Mouse (Mus musculus): ENCODE results near the gene Egfem1. TPM values are rescaled to one million over a fixed set of nuclear protein-coding genes. Genes with fewer than 3 reads are reported as not detected.

Egfem1 gene
- total RNA-seq (2021): not detected
- long read RNA-seq, experiment 1: 0 reads
- long read RNA-seq, experiment 2: 0 reads

DNA sequence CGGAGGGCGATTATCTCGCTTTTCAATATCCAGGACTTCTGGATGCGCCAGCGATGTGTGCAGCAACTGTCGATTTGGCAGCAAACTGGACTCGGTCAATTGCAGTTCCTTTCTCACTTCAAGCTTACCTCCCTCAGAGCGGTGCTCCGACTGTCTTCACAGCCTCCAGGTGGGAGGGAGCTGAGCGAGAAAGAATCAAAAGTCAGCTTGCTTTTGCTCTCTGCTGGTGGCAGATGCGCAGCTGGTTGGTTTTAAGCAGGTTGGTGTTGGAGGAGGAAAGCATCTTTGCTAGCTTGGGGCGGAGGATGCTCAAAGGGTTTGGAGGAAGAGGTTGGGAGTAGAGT is at the start of gene Egfem1:
Gene Egfem1, plus strand, starts transcription at position 72 of the 344 bp plus-strand sequence.
- DNase-seq: no peak

DNA sequence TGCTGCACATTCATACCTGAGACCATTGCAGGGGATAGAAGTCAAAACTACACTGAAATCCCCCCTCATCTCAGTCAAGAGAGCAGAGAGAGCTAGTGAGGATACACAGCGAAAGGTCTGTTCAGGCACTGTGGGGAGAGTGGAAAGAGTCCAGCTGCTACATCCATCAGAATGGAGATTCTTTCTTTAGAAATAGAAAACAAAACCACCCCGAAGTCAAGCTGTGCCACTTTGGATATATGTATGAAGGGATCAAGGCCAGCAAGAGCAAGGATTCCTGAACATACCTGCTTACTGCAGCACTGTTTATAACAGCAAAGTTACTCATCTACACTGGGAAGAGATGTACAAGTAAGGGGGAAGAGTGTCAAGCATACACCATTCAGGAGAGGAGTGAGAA is 48.7 kb upstream of the Egfem1 start:
- no peak for DNase-seq

DNA sequence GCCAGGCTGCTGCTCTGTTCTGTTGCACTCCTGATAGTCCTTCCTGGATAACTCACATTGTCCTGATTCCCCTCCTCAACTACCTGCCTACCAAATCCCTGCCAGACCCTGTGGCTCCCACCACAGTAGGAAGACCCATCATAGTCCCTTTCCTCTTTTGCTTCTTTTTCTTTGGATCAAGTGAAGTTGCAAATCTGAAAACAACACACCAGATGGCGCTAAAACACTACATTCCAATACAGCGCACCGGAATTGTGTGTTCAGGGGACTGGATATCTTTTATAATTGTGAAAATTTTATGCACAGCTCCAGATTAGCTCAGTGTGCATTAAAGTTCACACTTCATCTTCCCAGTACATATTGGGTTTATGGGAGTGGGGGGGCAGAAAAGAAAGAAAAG is 45.7 kb upstream of the Egfem1 start:
- DNase-seq: peak; percentile 2 to 27

DNA sequence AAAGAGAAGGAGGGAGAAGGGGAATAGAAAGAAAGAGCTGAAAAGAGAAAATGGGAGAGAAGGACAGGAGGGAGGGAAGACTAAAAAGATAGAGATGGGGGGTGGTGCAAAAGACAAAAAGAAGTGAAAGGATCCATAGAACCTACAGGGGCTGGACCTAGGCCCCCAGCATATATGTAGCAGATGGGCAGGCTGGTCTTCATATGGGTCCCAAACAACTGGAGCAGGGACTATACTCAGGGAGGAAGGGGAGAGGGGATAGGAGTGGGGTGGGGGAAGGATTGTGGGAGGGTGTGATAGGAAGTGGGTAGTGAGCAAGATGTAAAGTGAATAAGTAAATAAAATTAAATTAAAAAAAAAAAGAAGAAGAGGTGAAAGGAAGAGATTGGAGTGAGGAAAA is 45.2 kb upstream of the Egfem1 start:
- DNase-seq: no peak

DNA sequence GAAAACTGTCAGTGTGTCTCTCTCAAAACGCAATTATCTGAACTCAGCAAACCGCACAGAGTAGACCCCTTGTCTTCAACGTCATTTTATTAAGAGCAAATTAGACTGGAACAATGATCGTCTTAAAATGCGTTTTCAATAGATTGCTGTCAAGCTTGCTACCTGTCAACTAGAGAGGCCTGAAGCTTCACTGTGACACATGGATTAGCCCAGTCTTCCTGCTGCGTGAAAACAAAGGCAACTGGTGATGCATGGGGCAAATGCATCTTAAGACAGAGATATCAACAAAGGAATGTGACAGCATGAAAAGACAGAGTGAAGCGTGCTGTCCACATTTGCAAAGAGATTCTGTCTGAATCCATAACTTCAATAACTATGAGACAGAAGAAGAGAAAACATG is 41.8 kb upstream of the Egfem1 start:
- DNase-seq: no peak

DNA sequence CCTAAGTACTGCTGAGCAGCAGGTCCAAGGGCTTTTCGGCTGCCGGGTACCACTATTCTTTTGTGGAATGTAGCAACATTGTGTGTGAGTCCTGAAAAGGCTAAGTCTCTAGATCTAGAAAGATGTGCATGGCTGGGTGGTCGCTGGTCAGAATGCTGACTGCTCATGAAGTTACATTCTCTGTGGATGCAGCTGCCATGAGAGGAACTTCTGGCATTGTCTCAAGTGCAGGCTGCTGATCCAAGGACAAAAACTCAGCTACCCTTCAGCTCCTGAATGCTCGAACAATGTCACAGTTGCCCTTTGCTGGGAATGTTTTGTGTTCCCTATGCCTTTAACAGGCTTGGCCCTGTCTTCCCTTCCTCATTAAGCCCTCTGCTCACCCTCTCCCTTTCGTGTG is 35.5 kb upstream of the Egfem1 start:
- no peak for DNase-seq

DNA sequence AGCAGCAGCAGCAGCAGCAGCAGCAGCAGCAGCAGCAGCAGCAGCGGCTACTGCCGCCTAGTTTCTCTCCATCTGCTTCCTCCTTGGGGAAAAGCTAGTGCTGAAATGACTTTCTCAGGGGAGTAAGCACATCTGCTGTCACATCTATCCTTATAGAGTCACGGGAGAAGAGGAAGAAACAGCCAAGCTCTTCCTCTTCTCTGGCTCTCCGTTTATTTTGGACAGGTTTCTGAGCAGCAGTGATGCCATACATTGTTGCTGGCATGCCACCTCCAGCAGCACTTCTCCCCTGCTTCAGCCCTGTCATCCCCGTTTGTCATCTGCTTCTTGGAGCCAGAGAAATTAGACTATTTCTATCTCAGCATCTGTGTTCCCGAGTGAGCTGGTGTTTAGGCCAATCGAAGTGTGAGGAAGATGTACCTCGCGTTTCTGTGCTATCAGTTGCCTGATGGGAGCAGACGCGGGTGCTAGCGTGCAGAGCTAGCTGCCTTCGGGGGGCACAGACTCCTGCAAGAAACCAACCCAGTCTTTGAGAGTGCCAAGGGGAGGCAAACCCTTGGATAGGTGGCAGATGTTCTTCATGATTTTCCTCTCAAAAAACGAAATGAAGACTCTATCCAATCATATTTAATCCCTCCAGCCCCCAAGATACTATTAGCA is 34.4 kb upstream of the Egfem1 start:
- DNase-seq: no peak

DNA sequence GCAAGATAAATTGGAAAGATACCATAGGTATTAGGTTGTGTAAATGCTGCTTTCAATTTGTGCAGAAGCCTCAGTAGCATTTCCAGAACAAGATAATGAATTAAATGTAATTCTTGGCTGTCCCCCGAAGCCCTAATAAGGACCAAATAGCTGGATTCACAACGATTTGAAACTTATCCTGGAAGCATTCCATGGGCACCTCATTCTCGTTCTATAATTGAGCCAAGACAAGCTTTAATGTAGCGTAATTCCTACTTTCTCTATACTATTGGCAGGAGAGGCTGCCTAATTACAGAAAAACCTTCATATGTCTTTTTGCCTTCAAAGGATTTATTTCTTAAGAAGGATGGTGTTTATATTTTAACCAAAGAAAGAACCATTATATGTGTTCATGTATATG is 18.7 kb upstream of the Egfem1 start:
- no peak for DNase-seq

DNA sequence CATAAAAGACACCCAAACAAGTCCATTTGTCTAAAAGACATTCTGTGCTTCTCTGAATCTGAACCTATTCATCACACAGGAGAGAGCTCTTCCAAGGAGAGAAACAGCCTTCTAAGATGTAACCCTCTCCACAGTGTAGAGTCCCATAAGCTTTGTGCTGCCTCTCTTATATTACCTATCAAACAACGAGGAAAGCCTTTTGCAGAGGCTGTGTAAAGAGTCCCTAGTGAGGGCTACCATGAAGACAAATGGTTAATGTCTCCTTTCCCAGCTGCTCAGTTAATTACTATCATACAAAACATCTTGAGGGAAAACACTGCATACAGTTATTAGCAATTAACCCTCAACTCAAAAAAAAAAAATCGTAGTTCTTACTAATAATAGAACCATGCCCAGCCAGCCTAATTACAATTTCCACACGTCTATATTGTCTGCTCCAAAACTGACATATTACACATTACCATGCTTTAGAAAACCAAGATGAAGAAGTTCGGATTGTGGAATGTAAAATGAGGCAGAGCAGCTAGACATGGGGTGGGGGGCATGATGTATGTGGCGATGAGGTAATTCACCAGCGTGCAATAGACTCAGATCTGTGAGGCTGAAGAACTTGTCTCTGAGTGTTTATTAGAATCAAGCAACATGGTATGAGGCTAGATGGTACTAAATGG is 13.3 kb upstream of the Egfem1 start:
- DNase-seq: no peak

DNA sequence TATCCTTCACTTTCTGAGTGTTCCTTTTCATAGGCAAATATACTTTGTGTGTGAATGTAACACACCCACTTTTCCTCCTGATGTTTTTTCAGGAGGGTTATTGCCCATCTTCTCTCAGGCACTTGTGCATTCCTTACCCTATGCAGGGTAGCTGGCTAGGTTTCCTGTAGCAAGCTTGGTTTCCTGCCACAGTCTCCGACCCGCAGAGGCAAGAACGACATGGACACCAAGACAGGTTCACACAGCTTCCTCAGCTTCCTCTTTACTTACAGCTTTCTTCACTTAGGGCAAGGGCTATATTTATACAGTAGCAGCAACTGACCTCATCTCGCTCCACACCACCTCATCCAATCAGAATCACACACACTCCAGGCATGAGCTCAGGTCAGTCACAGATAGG is 10.5 kb upstream of the Egfem1 start:
- no peak for DNase-seq

DNA sequence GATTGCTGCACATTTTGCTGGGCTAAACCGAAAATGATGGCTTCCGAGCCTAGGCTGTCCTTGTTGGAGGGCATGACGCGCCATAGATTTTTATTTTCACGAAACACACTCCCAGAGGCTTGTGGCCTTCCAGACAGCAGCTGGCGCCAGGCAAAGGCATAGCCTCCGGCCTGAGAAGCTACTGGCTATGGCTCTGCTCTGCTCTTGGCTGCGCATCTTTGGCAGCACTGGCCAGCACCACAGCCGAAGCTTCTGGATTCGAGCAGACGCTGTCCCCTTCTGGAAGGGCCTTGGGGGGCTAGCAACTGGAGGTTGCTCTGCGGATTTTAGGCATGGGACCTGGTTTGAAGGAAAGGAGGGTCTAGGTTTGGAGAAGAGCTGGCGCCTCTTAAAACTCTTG is 306 bp upstream of the Egfem1 start:
- DNase-seq: no peak

DNA sequence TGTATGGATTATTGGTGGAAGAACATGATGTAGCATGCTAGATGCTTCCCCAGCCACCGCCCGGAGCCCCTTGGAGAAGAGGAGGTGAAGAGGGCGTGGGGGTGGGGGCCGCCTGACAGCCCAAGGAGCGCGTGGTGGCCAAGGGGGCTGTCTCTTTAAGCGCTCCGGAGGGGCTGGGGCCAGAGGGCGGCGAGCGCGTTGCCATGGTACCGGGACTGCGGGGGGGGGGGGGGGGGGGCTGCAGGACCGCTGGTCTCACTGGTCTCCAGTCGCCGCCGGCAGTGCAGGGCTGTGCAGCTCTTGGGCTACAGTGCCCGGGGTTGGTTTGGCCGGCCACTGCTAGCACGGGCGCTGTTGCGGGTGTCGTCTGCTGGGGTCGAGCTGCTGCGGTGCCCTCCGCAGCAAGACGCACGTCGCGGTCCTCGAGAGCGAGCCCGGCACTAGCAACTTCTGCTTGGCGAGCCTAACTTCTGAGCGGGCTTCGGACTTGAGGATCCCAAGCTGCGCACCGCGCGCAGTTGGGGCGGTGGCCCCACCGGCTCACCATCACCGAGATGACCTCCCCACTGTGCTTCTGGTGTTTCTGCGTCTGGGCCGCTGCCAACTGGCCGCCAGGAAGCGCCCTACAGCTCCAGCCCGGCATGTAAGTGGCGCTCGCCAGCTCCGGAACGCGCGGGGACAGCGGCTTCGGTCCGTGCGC is 623 bp downstream of the Egfem1 start:
- no peak for DNase-seq

DNA sequence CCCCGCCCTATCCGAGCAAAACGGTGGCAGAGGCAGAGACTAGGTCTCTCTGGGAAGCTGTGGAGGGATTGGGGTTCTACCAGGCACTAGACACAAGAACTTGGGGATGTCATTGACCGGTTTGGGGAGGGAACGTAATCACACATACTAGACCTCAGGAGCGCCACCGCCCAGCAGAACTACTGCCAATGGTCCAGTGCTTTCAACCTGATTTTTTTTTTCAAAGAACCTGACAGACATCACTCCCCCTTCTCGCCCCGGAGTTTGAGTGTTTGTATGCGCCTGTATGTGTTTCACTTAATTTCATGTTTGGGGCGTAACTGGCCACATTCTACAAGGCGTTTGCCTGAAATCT is 1.1 kb downstream of the Egfem1 start:
- DNase-seq: no peak

DNA sequence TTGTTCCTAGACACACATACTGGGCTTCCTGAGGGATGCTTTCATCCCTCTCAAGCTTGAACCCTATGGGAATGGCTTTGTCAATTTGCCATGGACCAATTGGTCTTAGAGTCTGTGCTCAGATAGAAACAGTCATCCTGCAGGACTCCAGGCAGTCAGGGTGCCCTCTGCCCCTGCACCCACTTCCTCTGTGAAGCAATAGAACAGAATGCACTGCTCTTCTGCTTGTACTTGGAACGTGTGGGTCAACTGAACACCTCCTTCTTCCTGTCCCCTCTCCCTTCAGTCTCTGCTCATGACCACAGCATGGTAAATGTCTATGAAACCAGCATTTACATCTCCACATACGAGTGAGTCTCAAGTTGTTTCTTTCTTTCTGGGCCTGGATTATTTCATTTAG is 16.6 kb downstream of the Egfem1 start:
- DNase-seq: no peak

DNA sequence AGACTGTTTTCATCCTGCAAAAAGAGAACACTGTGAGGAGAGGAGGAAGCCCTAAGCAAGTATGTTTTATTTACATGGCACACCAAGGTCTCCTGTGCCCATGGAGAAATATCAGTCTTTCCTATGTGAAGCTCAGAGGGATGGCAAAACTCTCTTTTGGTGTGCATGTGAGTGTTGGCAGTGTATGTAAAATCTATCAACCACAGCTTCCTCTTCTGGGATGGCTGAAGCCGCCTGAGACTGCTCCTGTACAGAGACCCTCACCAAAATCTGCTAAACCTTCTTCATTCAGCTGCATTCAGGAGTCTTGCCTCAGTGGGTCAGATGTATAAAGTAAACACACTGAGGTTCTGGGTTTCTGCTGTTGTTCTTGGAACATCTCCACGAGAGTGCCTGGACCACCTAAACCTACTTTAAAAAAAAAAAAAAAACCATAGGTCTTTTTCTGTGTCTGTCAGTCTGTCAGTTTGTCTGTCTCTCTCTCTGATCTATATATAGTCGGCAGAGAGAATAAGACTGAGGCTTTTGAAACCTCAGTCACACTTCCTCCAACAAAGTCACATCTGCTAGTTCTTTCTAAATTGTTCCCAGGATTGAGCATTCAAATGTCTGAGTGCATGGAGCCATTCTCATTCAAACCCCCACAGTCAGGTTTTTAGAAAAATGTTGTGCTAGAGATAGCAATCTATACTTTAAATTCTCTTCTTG is 24.3 kb downstream of the Egfem1 start:
- DNase-seq: no peak

DNA sequence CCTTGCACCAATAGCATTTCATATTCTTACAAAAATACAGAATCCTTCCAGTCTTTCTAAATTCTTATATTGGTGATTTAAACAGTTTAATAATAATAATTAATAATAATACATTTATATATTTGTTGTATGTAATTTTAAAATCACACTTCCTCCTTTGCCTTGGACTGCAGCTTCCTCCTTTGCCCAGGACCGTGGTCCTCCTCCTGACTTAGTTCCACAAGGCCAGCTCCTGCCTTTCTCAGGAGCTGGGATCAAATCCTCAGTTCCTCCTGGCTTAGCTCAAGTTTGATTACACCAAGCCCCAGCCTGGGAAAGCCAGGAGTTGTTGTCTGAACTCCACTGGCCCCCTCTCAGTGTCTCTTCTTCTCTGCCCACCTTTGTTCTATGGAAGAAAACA is 25.3 kb downstream of the Egfem1 start:
- DNase-seq: no peak

DNA sequence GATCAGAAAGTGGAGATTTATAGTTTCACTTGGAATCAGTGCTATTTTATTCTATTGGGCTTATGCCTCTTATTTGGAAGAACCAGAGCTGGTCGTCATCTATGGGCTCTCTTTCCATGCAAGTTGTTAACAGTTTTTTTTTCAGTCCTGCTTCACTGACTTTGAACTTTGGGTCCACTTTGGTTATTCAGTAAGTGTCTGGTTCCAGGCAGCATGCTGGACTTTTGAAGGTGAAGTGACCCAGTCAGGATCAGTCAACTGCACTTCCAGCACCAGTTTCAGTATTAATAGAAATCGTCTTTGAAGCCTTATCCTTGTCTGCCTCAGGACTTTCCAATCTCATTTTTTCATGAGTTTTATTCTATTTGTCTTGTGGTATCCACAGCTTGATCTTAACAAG is 28.5 kb downstream of the Egfem1 start:
- DNase-seq: no peak

DNA sequence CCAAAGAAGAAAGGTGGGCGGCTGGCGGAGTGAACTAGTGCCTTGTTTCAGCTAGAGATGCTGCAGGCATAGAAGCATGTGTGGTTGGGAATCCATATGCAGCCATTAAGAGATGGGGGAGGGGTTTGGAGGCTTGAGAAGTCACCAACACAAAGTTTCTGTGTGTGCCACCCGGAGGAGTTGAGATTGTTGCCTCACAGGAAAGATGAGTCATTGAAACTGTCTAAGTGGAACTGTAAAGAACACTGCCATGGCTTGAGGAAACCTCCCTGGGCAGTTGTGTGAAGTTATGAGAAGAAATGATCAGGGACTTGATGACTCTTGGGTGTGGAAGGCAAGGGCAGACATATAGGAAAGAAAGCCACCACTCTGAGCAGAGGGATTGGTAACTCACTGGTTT is 32.7 kb downstream of the Egfem1 start:
- DNase-seq: no peak

DNA sequence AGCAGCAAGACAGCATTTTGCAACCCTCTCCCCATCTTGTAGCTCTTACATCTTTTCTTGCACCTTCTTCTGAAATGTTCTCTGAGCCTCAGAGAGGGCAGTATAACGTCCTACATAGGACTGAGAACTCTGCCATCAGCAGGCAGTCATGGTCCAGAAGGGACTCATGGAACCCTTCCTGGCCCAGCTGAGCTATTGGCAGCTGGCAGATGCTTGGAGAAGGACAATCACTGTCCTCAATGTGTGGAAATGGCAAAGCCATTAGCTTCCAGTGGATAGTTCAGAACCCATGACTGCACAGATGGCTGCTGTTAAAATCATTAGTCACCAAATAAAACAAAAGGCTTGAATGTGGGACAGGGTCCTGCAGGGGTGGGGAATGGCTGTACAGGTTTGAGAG is 35.6 kb downstream of the Egfem1 start:
- peak in 1 of 2 experiments; percentile 18 for DNase-seq

DNA sequence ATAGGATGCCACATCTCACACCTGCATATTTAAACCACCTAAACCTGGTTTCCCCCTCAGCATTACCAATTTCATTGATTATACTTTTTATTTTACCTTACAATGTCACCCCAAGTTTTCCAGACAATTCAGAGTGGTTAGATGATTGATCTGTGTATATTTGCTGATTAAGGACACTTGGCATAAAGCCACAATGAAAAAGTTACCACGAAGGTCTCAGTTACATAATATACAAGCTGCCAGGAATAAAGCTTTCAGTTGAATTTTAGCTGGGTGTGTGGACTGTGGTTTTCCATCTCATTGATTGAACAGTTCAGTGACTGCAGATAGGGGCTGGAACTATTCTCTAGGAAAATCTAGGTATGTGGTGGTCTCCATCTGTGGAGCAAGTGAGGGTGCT is 40.7 kb downstream of the Egfem1 start:
- DNase-seq: no peak

DNA sequence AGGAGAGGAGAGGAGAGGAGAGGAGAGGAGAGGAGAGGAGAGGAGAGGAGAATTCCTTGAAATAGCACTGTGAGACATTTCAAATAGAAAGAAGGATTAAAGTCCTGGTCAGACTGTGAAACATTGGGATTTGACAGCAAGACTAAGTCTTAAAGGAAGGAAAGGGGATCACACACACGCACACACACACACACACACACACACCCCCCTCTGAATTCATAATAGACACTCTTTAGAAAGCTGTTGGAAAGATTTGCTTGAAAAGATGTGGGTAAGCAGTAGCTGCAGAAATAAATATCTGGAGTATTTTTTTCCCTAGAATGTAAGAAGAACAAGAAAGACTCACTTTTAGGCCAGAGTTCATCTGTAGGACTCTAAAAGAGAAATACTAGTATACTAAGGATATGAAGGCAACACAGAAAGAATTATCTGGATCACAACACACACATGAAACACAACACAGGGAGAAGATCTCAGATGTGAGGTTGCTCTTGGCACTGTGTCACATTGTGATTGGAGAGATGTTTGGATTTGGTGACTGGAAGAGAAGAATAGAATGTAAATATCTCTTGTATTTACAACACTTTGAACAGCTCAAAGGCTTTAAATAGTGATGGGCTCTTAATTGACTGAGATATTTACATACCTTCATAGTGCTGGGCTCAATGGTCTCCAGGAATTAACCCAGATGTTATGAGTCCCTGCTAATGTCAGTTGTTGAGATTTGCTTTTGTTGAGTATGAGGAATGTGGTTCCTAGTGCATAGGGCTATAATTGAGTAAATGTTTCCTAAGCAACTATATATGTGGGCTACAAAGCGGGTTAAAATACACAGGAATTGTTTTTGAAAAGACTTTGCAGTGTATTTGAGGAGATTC is 50.5 kb downstream of the Egfem1 start:
- no peak for DNase-seq

DNA sequence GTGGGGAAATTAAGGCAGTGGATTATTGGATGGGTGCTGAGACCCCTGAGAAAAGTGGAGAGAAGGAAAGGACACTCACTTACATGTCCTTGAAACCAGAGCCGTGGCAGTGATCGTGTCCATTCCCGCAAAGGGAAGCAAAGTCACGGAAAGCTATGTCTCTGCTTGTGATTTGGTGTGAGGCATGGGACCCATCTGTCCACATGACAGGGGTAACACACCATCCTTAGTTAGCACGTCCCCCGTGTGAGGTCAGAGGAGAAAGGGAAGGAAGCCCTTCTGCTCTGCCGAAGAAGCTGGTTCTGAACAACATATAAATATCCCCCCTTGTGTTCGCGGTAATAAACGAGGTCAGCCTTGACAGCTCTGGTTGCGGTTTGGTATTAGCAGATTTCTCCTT is 52.7 kb downstream of the Egfem1 start:
- no peak for DNase-seq

Measured in heart, adult 18-20 months (tissue).